Mouse (Mus musculus) fibroblast of lung, adult 2 months (primary cell): ENCODE results near the gene Poc1b.

Experiments
- DNase-seq: peaks from one replicate; pipeline ENCODE4 v3.0.0-alpha.2; 2011; ENCODE audit warnings: low read depth

The Poc1b gene

GRCm38 (mm10) chr10:99115471-99116236, 8.8 kb downstream of the Poc1b start:
- DNase-seq: no peak

- no peak for DNase-seq
Observed at GRCm38 (mm10) chr10:99116237-99116632, 9.4 kb downstream of the Poc1b start.

GRCm38 (mm10) chr10:99116650-99117615, 10.1 kb downstream of the Poc1b start:
- DNase-seq: no peak

GRCm38 (mm10) chr10:99117876-99118275, 11.0 kb downstream of the Poc1b start:
- no peak for DNase-seq

- DNase-seq: no peak
Observed at GRCm38 (mm10) chr10:99118697-99119096, 11.9 kb downstream of the Poc1b start.

- DNase-seq: no peak
Observed at GRCm38 (mm10) chr10:99119471-99119870, 12.6 kb downstream of the Poc1b start.

- no peak for DNase-seq
Observed at GRCm38 (mm10) chr10:99126225-99126624, 19.4 kb downstream of the Poc1b start, which contains the start of gene Phxr2. Phxr2 (minus strand) TSS chr10:99126325.

GRCm38 (mm10) chr10:99126954-99127353, 20.1 kb downstream of the Poc1b start:
- no peak for DNase-seq

GRCm38 (mm10) chr10:99127691-99128261, 20.9 kb downstream of the Poc1b start:
- DNase-seq: no peak

- no peak for DNase-seq
Observed at GRCm38 (mm10) chr10:99130611-99131010, 23.8 kb downstream of the Poc1b start.

GRCm38 (mm10) chr10:99131298-99131697, 24.5 kb downstream of the Poc1b start:
- DNase-seq: no peak

GRCm38 (mm10) chr10:99132189-99132588, 25.4 kb downstream of the Poc1b start:
- no peak for DNase-seq

- DNase-seq: no peak
Observed at GRCm38 (mm10) chr10:99132595-99133272, 25.9 kb downstream of the Poc1b start.

- DNase-seq: no peak
Observed at GRCm38 (mm10) chr10:99133321-99133875, 26.6 kb downstream of the Poc1b start.

GRCm38 (mm10) chr10:99136337-99136736, 29.5 kb downstream of the Poc1b start:
- DNase-seq: no peak

GRCm38 (mm10) chr10:99145611-99146010, 38.8 kb downstream of the Poc1b start:
- no peak for DNase-seq

GRCm38 (mm10) chr10:99146596-99146995, 39.8 kb downstream of the Poc1b start:
- no peak for DNase-seq

GRCm38 (mm10) chr10:99150016-99150415, 43.2 kb downstream of the Poc1b start:
- no peak for DNase-seq

- DNase-seq: no peak
Observed at GRCm38 (mm10) chr10:99151580-99151979, 44.7 kb downstream of the Poc1b start.

- DNase-seq: no peak
Observed at GRCm38 (mm10) chr10:99152063-99152462, 45.2 kb downstream of the Poc1b start.

- no peak for DNase-seq
Observed at GRCm38 (mm10) chr10:99154635-99155034, 47.8 kb downstream of the Poc1b start.

- DNase-seq: no peak
Observed at GRCm38 (mm10) chr10:99156808-99157207, 50.0 kb downstream of the Poc1b start.
